Mouse (Mus musculus): ENCODE data around the gene Krt14. TPM values are rescaled to one million over a fixed set of nuclear protein-coding genes. Genes with fewer than 3 reads are reported as not detected.

The Krt14 gene
- polyA plus RNA-seq, 1 experiment from 2014 or later, result 2.2 TPM

- no peak for ATAC-seq (ENCODE audit: insufficient number of reproducible peaks, low FRiP score)
- H3K36me3 ChIP-seq, result no peaks in the 10 kb centered on the region
- H3K4me3 ChIP-seq, result no peak overlapping the region
- no peak overlapping the region for H3K9ac ChIP-seq
- 44% methylated on average over 7 of the region's 7 CpGs for WGBS
- H3K27ac ChIP-seq (ENCODE audit: poor library complexity, severe bottlenecking), result no peak overlapping the region
- H3K4me1 ChIP-seq (replicated peaks), result peaks cover 37% of the 10 kb centered on the region
- no peaks in the 10 kb centered on the region for H3K27me3 ChIP-seq (replicated peaks)
- H3K4me2 ChIP-seq, result no peak overlapping the region
- H3K9me3 ChIP-seq (replicated peaks), result 0 out of 2 replicates have a peak, but pooled peaks cover 2% of the 10 kb centered on the region
Measured at GRCm38 (mm10) chr11:100164392-100164791, 43.0 kb downstream of the Krt14 start.

GRCm38 (mm10) chr11:100157908-100158477 lies 49.4 kb downstream of the Krt14 start:
- no peak overlapping the region for H3K4me2 ChIP-seq
- no peak overlapping the region for H3K4me3 ChIP-seq
- H3K9me3 ChIP-seq (replicated peaks), result no peaks in the 10 kb centered on the region
- ATAC-seq (ENCODE audit: insufficient number of reproducible peaks, low FRiP score), result no peak
- H3K27me3 ChIP-seq (replicated peaks), result no peaks in the 10 kb centered on the region
- peaks cover 2% of the 10 kb centered on the region; the same call in 1 of the 2 replicates for H3K4me1 ChIP-seq (replicated peaks)
- no peak overlapping the region for H3K9ac ChIP-seq
- 66% methylated on average over 6 of the region's 6 CpGs for WGBS
- H3K36me3 ChIP-seq, result no peaks in the 10 kb centered on the region
- no peak overlapping the region for H3K27ac ChIP-seq (ENCODE audit: poor library complexity, severe bottlenecking)

- no peaks in the 10 kb centered on the region for H3K27me3 ChIP-seq (replicated peaks)
- ATAC-seq (ENCODE audit: insufficient number of reproducible peaks, low FRiP score), result no peak
- WGBS, result 80% methylated on average over 3 of the region's 3 CpGs
Measured at GRCm38 (mm10) chr11:100157331-100157730, 50.0 kb downstream of the Krt14 start.

GRCm38 (mm10) chr11:100155497-100156255 lies 51.7 kb downstream of the Krt14 start:
- 52% methylated on average over 8 of the region's 8 CpGs for WGBS
- Histone ChIP-seq H3K4me3 (no peak overlapping the region), H3K9ac (no peak overlapping the region), H3K36me3 (no peaks in the 10 kb centered on the region), H3K4me1 (replicated peaks) (no peaks in the 10 kb centered on the region; the same call in 1 of the 2 replicates), H3K4me2 (no peak overlapping the region), H3K9me3 (replicated peaks) (no peaks in the 10 kb centered on the region), H3K27ac (ENCODE audit: poor library complexity, severe bottlenecking) (no peak overlapping the region), H3K27me3 (replicated peaks) (no peaks in the 10 kb centered on the region)
- no peak for ATAC-seq (ENCODE audit: insufficient number of reproducible peaks, low FRiP score)

More at GRCm38 (mm10) chr11:100157331-100157730, 50.0 kb downstream of the Krt14 start:
- H3K9ac ChIP-seq, result no peak overlapping the region
- peaks cover 2% of the 10 kb centered on the region; the same call in 1 of the 2 replicates for H3K4me1 ChIP-seq (replicated peaks)
- no peak overlapping the region for H3K4me2 ChIP-seq
- H3K36me3 ChIP-seq, result no peaks in the 10 kb centered on the region
- no peaks in the 10 kb centered on the region for H3K9me3 ChIP-seq (replicated peaks)
- H3K27ac ChIP-seq (ENCODE audit: poor library complexity, severe bottlenecking), result no peak overlapping the region
- H3K4me3 ChIP-seq, result no peak overlapping the region

Other genes with a start within 250 kb of the Krt14 start
- gene Krtap29-1, start 228.5 kb downstream of the Krt14 start, polyA plus RNA-seq (2016; fragmentation: Nextera tagmentation; extraction: Ambion mirVana), result not detected in 2 replicates
- gene Krtap16-1, start 221.0 kb downstream of the Krt14 start, polyA plus RNA-seq (2016; fragmentation: Nextera tagmentation; extraction: Ambion mirVana), result not detected in 2 replicates
- gene Krtap17-1, start 213.6 kb downstream of the Krt14 start, polyA plus RNA-seq (2016; fragmentation: Nextera tagmentation; extraction: Ambion mirVana), result not detected in 2 replicates
- not detected in 2 replicates for gene Krt33a, start 191.3 kb downstream of the Krt14 start, polyA plus RNA-seq (2016; fragmentation: Nextera tagmentation; extraction: Ambion mirVana)
- gene Krt33b, start 177.7 kb downstream of the Krt14 start, polyA plus RNA-seq (2016; fragmentation: Nextera tagmentation; extraction: Ambion mirVana), result not detected in 2 replicates
- gene Krt34, start 166.0 kb downstream of the Krt14 start, polyA plus RNA-seq (2016; fragmentation: Nextera tagmentation; extraction: Ambion mirVana), result not detected in 2 replicates
- not detected in 2 replicates for gene Krt31, start 157.0 kb downstream of the Krt14 start, polyA plus RNA-seq (2016; fragmentation: Nextera tagmentation; extraction: Ambion mirVana)
- not detected in 2 replicates for gene Krt32, start 119.3 kb downstream of the Krt14 start, polyA plus RNA-seq (2016; fragmentation: Nextera tagmentation; extraction: Ambion mirVana)
- not detected in 2 replicates for gene Krt35, start 111.3 kb downstream of the Krt14 start, polyA plus RNA-seq (2016; fragmentation: Nextera tagmentation; extraction: Ambion mirVana)
- gene Krt36, start 101.9 kb downstream of the Krt14 start, polyA plus RNA-seq (2016; fragmentation: Nextera tagmentation; extraction: Ambion mirVana), result not detected in 2 replicates
- 0.14 and 0.20 TPM in 2 replicates for gene Krt13, start 86.0 kb downstream of the Krt14 start, polyA plus RNA-seq (2016; fragmentation: Nextera tagmentation; extraction: Ambion mirVana)
- 0.58 and 0.69 TPM in 2 replicates for gene Krt15, start 71.6 kb downstream of the Krt14 start, polyA plus RNA-seq (2016; fragmentation: Nextera tagmentation; extraction: Ambion mirVana)
- gene Krt19, start 58.9 kb downstream of the Krt14 start, polyA plus RNA-seq (2016; fragmentation: Nextera tagmentation; extraction: Ambion mirVana), result 86.8 and 88.0 TPM in 2 replicates
- gene Krt9, start 14.3 kb downstream of the Krt14 start, polyA plus RNA-seq (2016; fragmentation: Nextera tagmentation; extraction: Ambion mirVana), result not detected in 2 replicates
- gene Krt16, start 41.4 kb upstream of the Krt14 start, polyA plus RNA-seq (2016; fragmentation: Nextera tagmentation; extraction: Ambion mirVana), result not detected in 2 replicates
- gene Krt17, start 53.5 kb upstream of the Krt14 start, polyA plus RNA-seq (2016; fragmentation: Nextera tagmentation; extraction: Ambion mirVana), result 1.3 and 1.9 TPM in 2 replicates
- not detected in 2 replicates for gene Krt42, start 62.3 kb upstream of the Krt14 start, polyA plus RNA-seq (2016; fragmentation: Nextera tagmentation; extraction: Ambion mirVana)
- gene Eif1, start 112.3 kb upstream of the Krt14 start, polyA plus RNA-seq (2016; fragmentation: Nextera tagmentation; extraction: Ambion mirVana), result 1,467 and 1,522 TPM in 2 replicates
- not detected in 2 replicates for gene Gast, start 126.9 kb upstream of the Krt14 start, polyA plus RNA-seq (2016; fragmentation: Nextera tagmentation; extraction: Ambion mirVana)
- 11.1 and 12.3 TPM in 2 replicates for gene Hap1, start 148.6 kb upstream of the Krt14 start, polyA plus RNA-seq (2016; fragmentation: Nextera tagmentation; extraction: Ambion mirVana)
- gene Jup, start 190.2 kb upstream of the Krt14 start, polyA plus RNA-seq (2016; fragmentation: Nextera tagmentation; extraction: Ambion mirVana), result 107 and 109 TPM in 2 replicates
- 69.7 and 78.3 TPM in 2 replicates for gene P3h4, start 207.3 kb upstream of the Krt14 start, polyA plus RNA-seq (2016; fragmentation: Nextera tagmentation; extraction: Ambion mirVana)
- gene Fkbp10, start 208.1 kb upstream of the Krt14 start, polyA plus RNA-seq (2016; fragmentation: Nextera tagmentation; extraction: Ambion mirVana), result 114 and 124 TPM in 2 replicates
- 101 and 104 TPM in 2 replicates for gene Nt5c3b, start 234.3 kb upstream of the Krt14 start, polyA plus RNA-seq (2016; fragmentation: Nextera tagmentation; extraction: Ambion mirVana)
- gene Klhl10, start 234.4 kb upstream of the Krt14 start, polyA plus RNA-seq (2016; fragmentation: Nextera tagmentation; extraction: Ambion mirVana), result 0.65 and 0.76 TPM in 2 replicates

All from heart, embryonic 12.5 days (tissue).